9 mouse cellular contexts compared by ENCODE assay signal in genomic region chr1:185284740-185285139, GRCm38 (mm10). TPM values are rescaled to one million over a fixed set of nuclear protein-coding genes. Genes with fewer than 3 reads are reported as not detected.
DNase-seq lines count a peak whose midpoint lies in the region; ATAC-seq and TF ChIP-seq lines count a peak whose summit lies in the region.
"Had no signal": no experiment of that assay in that cellular context is flagged by ENCODE, and none has a peak within 500 bp of the region (broad histone marks: within the 10 kb centered on the region; RNA-seq: fewer than 3 reads in every experiment).

No protein-coding gene starts in this region.

- no peaks in the 10 kb centered on the region for H3K9me3 ChIP-seq in liver, embryonic 12.5 days (replicated peaks)
- no peaks in the 10 kb centered on the region for H3K9me3 ChIP-seq in embryonic facial prominence, embryonic 15.5 days (replicated peaks)
- H3K9me3 ChIP-seq in hindbrain, embryonic 16.5 days (ENCODE audit: control insufficient read depth, low read length), result no peaks in the 10 kb centered on the region
- H3K9me3 ChIP-seq: megakaryocyte, embryonic 14.5 days had no signal

- 20% methylated on average over 4 of the region's 4 CpGs for WGBS in liver, adult 2 months
- 73% methylated on average over 4 of the region's 4 CpGs for WGBS in liver, embryonic 12.5 days (ENCODE audit: insufficient replicate concordance)
- 34% methylated on average over 4 of the region's 4 CpGs for WGBS in embryonic facial prominence, embryonic 15.5 days
- 49% methylated on average over 4 of the region's 4 CpGs for whole genome bisulfite sequencing in hindbrain, embryonic 16.5 days
- WGBS in small intestine, adult 2 months, result 20% methylated on average over 4 of the region's 4 CpGs

- no peak overlapping the region for H3K9ac ChIP-seq in liver, adult 2 months (ENCODE audit: low read depth, low read length)
- no peak overlapping the region for H3K9ac ChIP-seq in liver, embryonic 12.5 days
- no peak overlapping the region for H3K9ac ChIP-seq in embryonic facial prominence, embryonic 15.5 days
- H3K9ac ChIP-seq in hindbrain, embryonic 16.5 days (ENCODE audit: low read depth, low read length), result no peak overlapping the region

- H3K79me2 ChIP-seq in liver, adult 2 months (ENCODE audit: control insufficient read depth, insufficient read depth, low read length), result no peaks in the 10 kb centered on the region

- no peaks in the 10 kb centered on the region for H3K27me3 ChIP-seq in liver, adult 2 months (ENCODE audit: control insufficient read depth, insufficient read depth, low read length)
- H3K27me3 ChIP-seq in liver, embryonic 12.5 days (replicated peaks), result no peaks in the 10 kb centered on the region
- no peaks in the 10 kb centered on the region for H3K27me3 ChIP-seq in embryonic facial prominence, embryonic 15.5 days
- H3K27me3 ChIP-seq in hindbrain, embryonic 16.5 days (replicated peaks; ENCODE audit: control insufficient read depth, insufficient read depth, low read length), result no peaks in the 10 kb centered on the region
- no peaks in the 10 kb centered on the region for H3K27me3 ChIP-seq in small intestine, adult 2 months (ENCODE audit: control insufficient read depth, insufficient read depth, low read length)
- H3K27me3 ChIP-seq: megakaryocyte, embryonic 14.5 days had no signal

- no peaks in the 10 kb centered on the region for H3K4me1 ChIP-seq in liver, adult 2 months (ENCODE audit: control insufficient read depth, insufficient read depth, low read length)
- no peaks in the 10 kb centered on the region for H3K4me1 ChIP-seq in liver, embryonic 12.5 days
- peaks cover 12% of the 10 kb centered on the region; the same call in 1 of the 2 replicates for H3K4me1 ChIP-seq in embryonic facial prominence, embryonic 15.5 days
- peaks cover 4% of the 10 kb centered on the region for H3K4me1 ChIP-seq in hindbrain, embryonic 16.5 days (ENCODE audit: control insufficient read depth, insufficient read depth, low read depth, low read length)
- H3K4me1 ChIP-seq in small intestine, adult 2 months (ENCODE audit: control insufficient read depth, insufficient read depth, insufficient read length, low read length), result peaks cover 29% of the 10 kb centered on the region
- H3K4me1 ChIP-seq: megakaryocyte, embryonic 14.5 days had no signal

- intact Hi-C loops in left cerebral cortex, postnatal 36 days (cut with DNase I), result no loop called here

- no peak overlapping the region for H3K4me2 ChIP-seq in liver, embryonic 12.5 days
- H3K4me2 ChIP-seq in embryonic facial prominence, embryonic 15.5 days (replicated peaks), result no peak overlapping the region
- H3K4me2 ChIP-seq in hindbrain, embryonic 16.5 days (ENCODE audit: low read length), result no peak overlapping the region

- no peak overlapping the region for H3K4me3 ChIP-seq in liver, adult 2 months (ENCODE audit: insufficient read depth, low read depth, low read length)
- no peak overlapping the region for H3K4me3 ChIP-seq in liver, embryonic 12.5 days
- no peak overlapping the region for H3K4me3 ChIP-seq in embryonic facial prominence, embryonic 15.5 days (replicated peaks)
- no peak overlapping the region for H3K4me3 ChIP-seq in hindbrain, embryonic 16.5 days (ENCODE audit: low read length)
- H3K4me3 ChIP-seq in small intestine, adult 2 months (ENCODE audit: low read depth, low read length), result no peak overlapping the region
- H3K4me3 ChIP-seq: megakaryocyte, embryonic 14.5 days had no signal

- DNase-seq in liver, adult 2 months (ENCODE audit: extremely low read depth, low read depth, low spot score), result peak; percentile 71
- DNase-seq in adrenal gland, postnatal 14 days, result peak; percentile 85
- no peak for DNase-seq in embryo, embryonic 10.5 days (ENCODE audit: low spot score)
- DNase-seq in left cerebral cortex, postnatal 36 days (ENCODE audit: low spot score in 2 of 2), result no peak

- H3K36me3 ChIP-seq in liver, adult 2 months (ENCODE audit: control insufficient read depth, insufficient read depth, low read length), result peaks cover 25% of the 10 kb centered on the region
- peaks cover 91% of the 10 kb centered on the region for H3K36me3 ChIP-seq in liver, embryonic 12.5 days
- H3K36me3 ChIP-seq in embryonic facial prominence, embryonic 15.5 days, result peaks cover 68% of the 10 kb centered on the region
- peaks cover 32% of the 10 kb centered on the region for H3K36me3 ChIP-seq in hindbrain, embryonic 16.5 days (ENCODE audit: control insufficient read depth, insufficient read depth, low read length)
- peaks cover 52% of the 10 kb centered on the region for H3K36me3 ChIP-seq in small intestine, adult 2 months (ENCODE audit: control insufficient read depth, insufficient read depth, low read length)

- no peak for ATAC-seq in liver, embryonic 12.5 days
- peak; percentile 41; the same call in 1 of the 2 replicates for ATAC-seq in embryonic facial prominence, embryonic 15.5 days (ENCODE audit: insufficient number of reproducible peaks, low FRiP score, low TSS enrichment, low read depth)
- ATAC-seq in hindbrain, embryonic 16.5 days, result peak; percentile 77

- no peak for TF ChIP-seq POLR2A in liver, adult 2 months (IDR thresholded peaks at IDR 0.05; ENCODE audit: extremely low read depth, insufficient read depth, low read length)
- no peak for TF ChIP-seq POLR2A in small intestine, adult 2 months (IDR thresholded peaks at IDR 0.05; ENCODE audit: low read depth, low read length)

- H3K27ac ChIP-seq in liver, adult 2 months (replicated peaks; ENCODE audit: insufficient read depth, low read depth, low read length), result no peak overlapping the region
- H3K27ac ChIP-seq in liver, embryonic 12.5 days, result no peak overlapping the region
- H3K27ac ChIP-seq in embryonic facial prominence, embryonic 15.5 days (replicated peaks), result 0 out of 2 replicates have a peak overlapping the region, but pooled peaks have one; percentile 29
- no peak overlapping the region for H3K27ac ChIP-seq in hindbrain, embryonic 16.5 days (ENCODE audit: low read depth, low read length)
- peak overlapping the region; percentile 82 for H3K27ac ChIP-seq in small intestine, adult 2 months (ENCODE audit: insufficient read depth, low read depth, low read length)

- TF ChIP-seq CTCF in liver, adult 2 months (IDR thresholded peaks at IDR 0.05; ENCODE audit: low read depth, low read length), result no peak
- no peak for TF ChIP-seq CTCF in small intestine, adult 2 months (IDR thresholded peaks at IDR 0.05; ENCODE audit: extremely low read depth, insufficient read length, insufficient replicate concordance, low read depth, low read length)

RNA-seq across cellular contexts. Expression of gene Iars2, which starts 44.5 kb away (rescaled TPM):
- total RNA-seq in liver, adult 2 months (2014; rRNA removed), result 25.8 and 33.2 TPM in 2 replicates
- polyA plus RNA-seq in liver, adult 2 months (2012; rRNA removed), result 20.1 and 20.8 TPM in 2 replicates
- 32.7 and 34.1 TPM in 2 replicates for polyA plus RNA-seq in liver, embryonic 12.5 days (2016; fragmentation: Nextera tagmentation; extraction: Ambion mirVana)
- total RNA-seq in adrenal gland, postnatal 14 days (2021), result 97.7 and 99.4 TPM in 2 replicates
- polyA plus RNA-seq in embryonic facial prominence, embryonic 15.5 days (2015; fragmentation: Nextera tagmentation; extraction: Ambion mirVana), result 24.4 and 25.1 TPM in 2 replicates
- 18.6 and 19.6 TPM in 2 replicates for polyA plus RNA-seq in hindbrain, embryonic 16.5 days (2015; fragmentation: Nextera tagmentation; extraction: Ambion mirVana)
- 7.9 and 9.0 TPM in 2 replicates for polyA plus RNA-seq in small intestine, adult 2 months (2012; rRNA removed)
- 10 to 100 TPM; 31.4 to 33.4 TPM for total RNA-seq in left cerebral cortex, postnatal 36 days (2021)

RNA-seq across cellular contexts. Expression of gene Bpnt1, which starts 47.2 kb away (rescaled TPM):
- total RNA-seq in liver, adult 2 months (2014; rRNA removed), result 80.5 and 81.5 TPM in 2 replicates
- 86.5 and 99.0 TPM in 2 replicates for polyA plus RNA-seq in liver, adult 2 months (2012; rRNA removed)
- 19.2 and 19.9 TPM in 2 replicates for polyA plus RNA-seq in liver, embryonic 12.5 days (2016; fragmentation: Nextera tagmentation; extraction: Ambion mirVana)
- total RNA-seq in adrenal gland, postnatal 14 days (2021), result 75.1 and 87.3 TPM in 2 replicates
- 25.1 and 31.6 TPM in 2 replicates for polyA plus RNA-seq in embryonic facial prominence, embryonic 15.5 days (2015; fragmentation: Nextera tagmentation; extraction: Ambion mirVana)
- polyA plus RNA-seq in hindbrain, embryonic 16.5 days (2015; fragmentation: Nextera tagmentation; extraction: Ambion mirVana), result 59.2 and 61.5 TPM in 2 replicates
- polyA plus RNA-seq in small intestine, adult 2 months (2012; rRNA removed), result 323 and 340 TPM in 2 replicates
- 10 to 100 TPM; 65.7 to 72.8 TPM for total RNA-seq in left cerebral cortex, postnatal 36 days (2021)

Comparison
In these comparisons a context has a peak if more than half of its experiments do, and no peak if none do; other contexts are left out.
1. DNase-seq: peak in liver, adult 2 months (single experiment) and adrenal gland, postnatal 14 days (single experiment); none in embryo, embryonic 10.5 days (single experiment) and left cerebral cortex, postnatal 36 days (0 of 2).
2. H3K27ac ChIP-seq: peak in embryonic facial prominence, embryonic 15.5 days (single experiment) and small intestine, adult 2 months (single experiment); none in liver, adult 2 months (single experiment), liver, embryonic 12.5 days (single experiment) and hindbrain, embryonic 16.5 days (single experiment).